Mouse (Mus musculus): ENCODE measurements at regions not wholly inside any gene's neighbourhood (a gene's known extent, or its start where the extent isn't known, plus 50 kb on each side); places are given as distances from the start of the nearest gene placed in this dataset.
A peak's percentile ranks its signal among the peaks of the same experiment; 100 is the strongest.

DNA sequence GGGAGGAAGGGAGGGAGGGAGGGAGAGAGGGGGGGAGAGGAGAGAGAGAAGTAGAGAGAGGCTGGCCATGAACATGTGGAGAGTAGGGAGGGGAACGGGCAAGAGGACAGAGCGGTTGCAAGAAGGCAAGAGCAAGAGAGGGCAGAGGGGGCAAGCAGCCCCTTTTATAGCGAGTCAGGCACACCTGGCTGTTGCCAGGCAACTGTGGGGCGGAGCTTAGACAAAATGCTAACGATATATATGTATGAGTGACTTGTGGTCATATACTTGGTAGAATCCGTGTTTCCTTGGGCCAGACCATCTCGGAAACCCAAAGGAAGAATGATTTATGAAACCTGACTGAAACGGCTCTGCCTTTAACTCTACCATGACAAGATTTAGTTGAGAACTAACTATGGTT is 138.2 kb upstream of the Serp2 start:
- ATAC-seq (ENCODE audit: low read depth): no peak
- Histone ChIP-seq H3K36me3 (ENCODE audit: control insufficient read depth, insufficient read depth) (no peaks in the 10 kb centered on the region), H3K27ac (ENCODE audit: low read length) (no peak overlapping the region), H3K9me3 (replicated peaks; ENCODE audit: control insufficient read depth, low read length) (no peaks in the 10 kb centered on the region), H3K4me3 (ENCODE audit: low read depth, low read length) (no peak overlapping the region), H3K4me1 (ENCODE audit: control insufficient read depth, low read depth, low read length) (peaks cover 26% of the 10 kb centered on the region), H3K27me3 (ENCODE audit: control insufficient read depth, insufficient read depth, low read depth, low read length) (no peaks in the 10 kb centered on the region; the same call in 1 of the 2 replicates), H3K4me2 (ENCODE audit: low read depth, low read length) (no peak overlapping the region), H3K9ac (ENCODE audit: low read depth, low read length) (no peak overlapping the region)
- 36% methylated on average over 8 of the region's 8 CpGs for WGBS (ENCODE audit: insufficient replicate concordance)

DNA sequence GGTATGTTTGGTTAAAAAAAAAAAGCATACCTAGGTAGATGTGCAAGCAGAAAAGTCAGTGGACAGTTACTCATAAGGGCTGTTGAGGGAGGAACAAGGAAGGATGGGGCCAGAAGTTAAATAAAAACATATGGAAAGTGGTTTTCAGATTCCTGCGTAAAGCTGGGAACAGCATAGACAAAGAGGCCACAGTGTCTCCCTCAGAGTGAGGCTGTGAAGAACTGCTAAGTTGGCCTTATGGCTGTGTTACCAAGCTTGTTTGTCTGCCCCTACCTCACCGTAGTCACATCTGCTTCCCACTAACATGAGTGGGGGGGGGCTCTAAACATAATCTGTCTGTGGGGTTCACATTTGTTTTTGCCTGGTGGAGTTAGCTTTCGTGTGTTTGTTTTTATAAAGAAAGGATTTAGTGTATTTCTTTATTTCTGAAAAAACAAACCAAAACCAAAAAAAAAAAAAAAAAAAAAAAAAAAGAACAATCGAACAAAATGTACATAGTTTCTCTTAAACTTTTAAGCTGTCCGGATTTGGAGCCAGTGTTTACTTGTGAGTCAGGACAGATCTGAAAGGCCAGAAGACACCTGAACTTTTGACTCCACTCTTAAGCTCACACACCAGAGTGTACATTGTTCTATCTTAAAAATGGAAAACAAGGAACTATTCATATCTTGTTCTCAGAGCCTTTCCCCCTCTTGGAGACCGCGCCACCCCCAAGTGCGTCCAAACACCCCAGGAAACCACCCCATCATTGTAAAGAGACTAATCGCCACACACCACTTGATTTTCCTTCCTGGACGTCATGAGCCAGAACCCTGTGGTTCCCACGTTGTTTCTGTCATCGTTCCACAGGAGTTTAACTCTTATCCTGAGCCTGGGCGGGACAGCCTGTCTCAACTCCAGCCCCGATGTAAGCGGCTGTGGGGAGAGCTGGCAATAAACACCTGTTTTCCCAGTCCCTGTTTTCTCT is 136.9 kb upstream of the Serp2 start:
- H3K27me3 ChIP-seq (ENCODE audit: control insufficient read depth, insufficient read depth, low read depth, low read length): no peaks in the 10 kb centered on the region; the same call in 1 of the 2 replicates
- H3K4me2 ChIP-seq (ENCODE audit: low read depth, low read length): 0 out of 2 replicates have a peak overlapping the region, but pooled peaks have one; percentile 6
- H3K27ac ChIP-seq (ENCODE audit: low read length): no peak overlapping the region
- no peak overlapping the region for H3K9ac ChIP-seq (ENCODE audit: low read depth, low read length)
- WGBS (ENCODE audit: insufficient replicate concordance): 18% methylated on average over 15 of the region's 15 CpGs
- H3K4me1 ChIP-seq (ENCODE audit: control insufficient read depth, low read depth, low read length): peaks cover 26% of the 10 kb centered on the region
- no peaks in the 10 kb centered on the region for H3K9me3 ChIP-seq (replicated peaks; ENCODE audit: control insufficient read depth, low read length)
- H3K36me3 ChIP-seq (ENCODE audit: control insufficient read depth, insufficient read depth): no peaks in the 10 kb centered on the region
- ATAC-seq (ENCODE audit: low read depth): peak; percentile 39
- H3K4me3 ChIP-seq (ENCODE audit: low read depth, low read length): no peak overlapping the region

DNA sequence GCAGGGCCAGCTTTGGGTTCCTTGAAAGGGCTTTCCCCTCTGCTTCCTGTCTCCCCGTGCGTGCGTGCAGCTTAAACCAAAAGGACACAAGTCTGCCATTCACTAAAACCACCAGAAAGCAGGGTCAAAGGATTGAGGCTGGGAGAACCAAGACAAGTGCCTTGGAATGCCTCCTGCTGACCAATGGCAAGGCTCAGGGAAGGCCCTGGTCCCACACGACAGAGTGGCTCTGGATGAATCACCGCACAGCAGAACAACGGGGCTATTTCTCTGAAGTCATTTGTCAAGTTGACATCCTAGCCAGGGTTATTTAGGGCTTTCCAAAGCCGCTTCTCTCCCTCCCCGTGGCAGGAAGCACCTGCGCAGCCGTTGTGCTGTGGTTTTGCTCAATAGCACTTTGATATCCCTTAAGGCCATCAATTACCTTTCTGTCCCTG is 131.3 kb upstream of the Serp2 start:
- Histone ChIP-seq H3K4me3 (ENCODE audit: low read depth, low read length) (no peak overlapping the region), H3K9me3 (replicated peaks; ENCODE audit: control insufficient read depth, low read length) (no peaks in the 10 kb centered on the region), H3K4me2 (ENCODE audit: low read depth, low read length) (no peak overlapping the region), H3K27me3 (ENCODE audit: control insufficient read depth, insufficient read depth, low read depth, low read length) (no peaks in the 10 kb centered on the region; the same call in 1 of the 2 replicates), H3K27ac (ENCODE audit: low read length) (0 out of 2 replicates have a peak overlapping the region, but pooled peaks have one; percentile 17), H3K36me3 (ENCODE audit: control insufficient read depth, insufficient read depth) (no peaks in the 10 kb centered on the region), H3K4me1 (ENCODE audit: control insufficient read depth, low read depth, low read length) (no peaks in the 10 kb centered on the region; the same call in 1 of the 2 replicates), H3K9ac (ENCODE audit: low read depth, low read length) (no peak overlapping the region)
- WGBS (ENCODE audit: insufficient replicate concordance): 9% methylated on average over 10 of the region's 10 CpGs
- ATAC-seq (ENCODE audit: low read depth): no peak

DNA sequence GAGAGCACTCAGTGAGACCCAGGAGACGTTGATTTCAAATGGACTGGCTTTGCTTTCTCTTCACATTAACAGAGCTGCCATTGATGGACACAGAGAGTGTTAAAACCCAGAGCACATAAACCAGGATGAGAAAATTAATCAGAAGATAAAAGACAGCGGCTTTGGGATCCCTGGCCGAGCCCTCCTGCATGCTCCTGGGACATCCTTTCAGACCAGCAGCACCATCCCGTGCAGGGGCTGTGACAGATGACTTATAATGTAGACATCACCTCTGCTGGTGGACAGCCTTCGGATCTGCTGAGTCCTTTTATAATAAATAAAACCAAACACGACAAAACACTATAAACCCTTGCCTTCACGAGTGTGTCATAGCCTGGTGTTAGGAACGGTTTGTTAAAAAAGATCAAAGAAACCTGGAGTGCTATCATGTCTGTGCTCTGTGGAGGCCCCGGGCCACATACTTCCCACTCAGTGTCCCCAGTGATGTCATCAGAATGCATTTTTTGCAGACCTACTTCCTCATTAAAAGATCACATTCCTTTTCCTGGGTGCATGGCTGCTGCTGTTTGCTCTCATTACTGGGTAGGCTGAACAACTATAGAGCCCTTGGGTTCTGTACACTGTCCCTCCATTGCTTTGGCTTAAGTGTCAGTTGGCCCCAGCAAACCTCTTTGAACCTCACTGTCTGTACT is 130.2 kb upstream of the Serp2 start:
- Histone ChIP-seq H3K4me2 (ENCODE audit: low read depth, low read length) (no peak overlapping the region), H3K27me3 (ENCODE audit: control insufficient read depth, insufficient read depth, low read depth, low read length) (no peaks in the 10 kb centered on the region), H3K27ac (ENCODE audit: low read length) (no peak overlapping the region), H3K4me1 (ENCODE audit: control insufficient read depth, low read depth, low read length) (no peaks in the 10 kb centered on the region; the same call in 1 of the 2 replicates), H3K36me3 (ENCODE audit: control insufficient read depth, insufficient read depth) (no peaks in the 10 kb centered on the region), H3K9me3 (replicated peaks; ENCODE audit: control insufficient read depth, low read length) (no peaks in the 10 kb centered on the region), H3K9ac (ENCODE audit: low read depth, low read length) (no peak overlapping the region), H3K4me3 (ENCODE audit: low read depth, low read length) (no peak overlapping the region)
- 41% methylated on average over 9 of the region's 9 CpGs for WGBS (ENCODE audit: insufficient replicate concordance)
- ATAC-seq (ENCODE audit: low read depth): no peak

DNA sequence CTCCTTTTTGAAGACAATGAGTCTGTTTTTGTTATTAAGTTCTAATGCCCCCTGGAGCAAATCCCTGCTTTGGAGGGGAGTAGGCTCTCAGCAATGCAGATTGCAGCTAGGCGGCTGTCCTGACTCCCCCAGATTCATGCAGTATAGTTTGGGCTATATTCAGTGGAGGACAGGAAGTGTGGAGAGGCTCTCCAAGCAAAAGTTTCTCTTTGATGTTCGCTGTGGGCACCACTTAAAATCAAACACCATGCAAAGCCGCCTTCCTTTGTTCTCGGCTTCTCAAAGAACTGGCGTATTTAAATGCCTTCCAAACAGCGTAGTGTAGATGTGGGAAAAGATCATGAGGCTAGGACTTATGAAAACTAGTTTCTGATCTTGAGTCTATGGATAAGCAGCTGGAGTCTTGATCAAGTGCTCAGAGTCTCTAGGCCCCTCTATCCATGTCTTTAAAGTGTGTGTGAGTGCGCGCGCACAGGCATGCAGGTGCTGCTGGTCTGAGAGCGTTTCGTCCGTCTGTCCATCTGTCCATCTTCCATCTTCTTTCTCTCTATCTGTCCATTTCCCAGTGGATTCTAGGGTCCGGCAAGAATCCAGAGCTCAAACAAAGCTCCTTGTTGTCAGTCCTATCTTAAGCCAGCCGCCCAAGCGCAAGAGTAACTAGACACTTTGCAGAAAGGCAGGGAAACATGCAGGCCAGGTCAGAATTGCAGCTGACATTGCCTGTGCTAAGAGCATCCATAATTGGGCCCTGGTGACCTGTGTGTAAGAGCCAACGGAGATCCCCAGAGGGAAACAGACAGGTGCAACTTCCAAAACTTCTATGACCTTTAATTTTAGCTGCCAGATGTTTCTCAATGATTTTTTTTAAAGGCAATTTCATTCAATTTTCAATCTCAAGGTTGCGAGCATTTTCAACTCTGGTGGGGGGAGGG is 129.4 kb upstream of the Serp2 start:
- H3K4me2 ChIP-seq (ENCODE audit: low read depth, low read length): no peak overlapping the region
- no peaks in the 10 kb centered on the region for H3K27me3 ChIP-seq (ENCODE audit: control insufficient read depth, insufficient read depth, low read depth, low read length)
- H3K9ac ChIP-seq (ENCODE audit: low read depth, low read length): no peak overlapping the region
- no peak for ATAC-seq (ENCODE audit: low read depth)
- no peaks in the 10 kb centered on the region for H3K9me3 ChIP-seq (replicated peaks; ENCODE audit: control insufficient read depth, low read length)
- WGBS (ENCODE audit: insufficient replicate concordance): 71% methylated on average over 17 of the region's 17 CpGs
- no peaks in the 10 kb centered on the region for H3K36me3 ChIP-seq (ENCODE audit: control insufficient read depth, insufficient read depth)
- no peak overlapping the region for H3K27ac ChIP-seq (ENCODE audit: low read length)
- H3K4me1 ChIP-seq (ENCODE audit: control insufficient read depth, low read depth, low read length): no peaks in the 10 kb centered on the region; the same call in 1 of the 2 replicates
- no peak overlapping the region for H3K4me3 ChIP-seq (ENCODE audit: low read depth, low read length)

DNA sequence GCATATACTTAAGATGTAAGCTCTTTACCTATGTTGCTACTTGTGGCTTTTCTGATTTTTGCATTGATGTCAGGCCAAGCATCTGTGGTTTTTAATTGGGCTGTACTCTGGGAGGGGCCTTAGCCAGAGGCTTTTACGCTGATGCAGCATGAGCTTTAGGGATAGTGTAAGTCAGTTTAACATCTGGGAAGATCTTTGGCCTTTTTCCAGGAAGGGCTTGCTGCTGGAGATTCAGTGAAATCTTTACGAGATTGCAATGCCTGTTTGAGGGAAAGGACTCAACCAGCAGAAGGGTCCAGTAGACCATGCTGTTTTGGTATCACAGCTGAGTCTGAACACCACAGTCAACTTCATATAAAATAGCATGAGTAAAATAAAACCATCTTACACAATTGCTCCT is 127.6 kb upstream of the Serp2 start:
- 61% methylated on average over 2 of the region's 2 CpGs for WGBS (ENCODE audit: insufficient replicate concordance)
- Histone ChIP-seq H3K4me2 (ENCODE audit: low read depth, low read length) (no peak overlapping the region), H3K27me3 (ENCODE audit: control insufficient read depth, insufficient read depth, low read depth, low read length) (no peaks in the 10 kb centered on the region), H3K4me1 (ENCODE audit: control insufficient read depth, low read depth, low read length) (no peaks in the 10 kb centered on the region; the same call in 1 of the 2 replicates), H3K9me3 (replicated peaks; ENCODE audit: control insufficient read depth, low read length) (no peaks in the 10 kb centered on the region), H3K36me3 (ENCODE audit: control insufficient read depth, insufficient read depth) (no peaks in the 10 kb centered on the region), H3K27ac (ENCODE audit: low read length) (no peak overlapping the region), H3K4me3 (ENCODE audit: low read depth, low read length) (no peak overlapping the region), H3K9ac (ENCODE audit: low read depth, low read length) (no peak overlapping the region)
- ATAC-seq (ENCODE audit: low read depth): no peak

DNA sequence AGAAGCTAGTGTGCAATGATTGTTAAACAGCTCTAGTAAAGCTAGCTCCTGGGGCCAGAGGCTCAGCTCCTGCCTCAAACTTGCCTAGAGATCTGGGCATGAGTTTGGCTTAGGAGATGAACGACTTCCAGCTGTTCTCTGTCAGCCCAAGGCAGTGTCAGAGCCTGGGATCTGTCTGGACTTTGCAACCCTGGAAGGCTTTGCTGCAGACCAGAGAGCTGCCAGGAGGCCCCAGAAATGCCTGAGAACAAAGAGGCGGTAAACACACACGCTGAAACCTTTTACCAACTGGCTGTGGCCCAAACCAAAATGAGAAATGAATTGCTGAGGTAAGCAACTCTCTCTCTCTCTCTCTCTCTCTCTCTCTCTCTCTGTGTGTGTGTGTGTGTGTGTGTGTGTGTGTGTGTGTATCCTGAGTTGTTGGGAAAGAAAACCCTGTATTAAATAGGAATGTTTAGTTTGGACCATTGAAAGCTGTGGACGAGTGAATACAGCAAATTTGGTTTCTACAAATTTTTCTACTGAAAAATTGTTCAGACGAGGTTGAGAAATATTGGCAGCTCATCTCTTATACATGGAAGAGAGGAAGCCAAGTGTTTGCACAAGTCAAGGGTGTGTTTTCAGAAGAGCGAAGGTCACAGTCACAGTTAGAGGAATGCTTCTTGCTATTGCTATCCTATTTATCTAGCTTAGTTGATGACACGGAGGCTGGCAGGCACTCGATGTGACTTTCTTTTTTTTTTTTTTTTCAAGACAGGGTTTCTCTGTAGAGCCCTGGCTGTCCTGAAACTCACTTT is 125.1 kb upstream of the Serp2 start:
- 36% methylated on average over 8 of the region's 8 CpGs for WGBS (ENCODE audit: insufficient replicate concordance)
- ATAC-seq (ENCODE audit: low read depth): no peak
- no peaks in the 10 kb centered on the region for H3K36me3 ChIP-seq (ENCODE audit: control insufficient read depth, insufficient read depth)
- no peaks in the 10 kb centered on the region; the same call in 1 of the 2 replicates for H3K4me1 ChIP-seq (ENCODE audit: control insufficient read depth, low read depth, low read length)
- H3K9me3 ChIP-seq (replicated peaks; ENCODE audit: control insufficient read depth, low read length): no peaks in the 10 kb centered on the region
- H3K27ac ChIP-seq (ENCODE audit: low read length): no peak overlapping the region
- no peaks in the 10 kb centered on the region for H3K27me3 ChIP-seq (ENCODE audit: control insufficient read depth, insufficient read depth, low read depth, low read length)
- H3K4me2 ChIP-seq (ENCODE audit: low read depth, low read length): no peak overlapping the region
- no peak overlapping the region for H3K9ac ChIP-seq (ENCODE audit: low read depth, low read length)
- H3K4me3 ChIP-seq (ENCODE audit: low read depth, low read length): no peak overlapping the region

All from liver, embryonic 16.5 days (tissue).